Mouse (Mus musculus): ENCODE results near the gene Derl3.

Derl3 gene

DNA sequence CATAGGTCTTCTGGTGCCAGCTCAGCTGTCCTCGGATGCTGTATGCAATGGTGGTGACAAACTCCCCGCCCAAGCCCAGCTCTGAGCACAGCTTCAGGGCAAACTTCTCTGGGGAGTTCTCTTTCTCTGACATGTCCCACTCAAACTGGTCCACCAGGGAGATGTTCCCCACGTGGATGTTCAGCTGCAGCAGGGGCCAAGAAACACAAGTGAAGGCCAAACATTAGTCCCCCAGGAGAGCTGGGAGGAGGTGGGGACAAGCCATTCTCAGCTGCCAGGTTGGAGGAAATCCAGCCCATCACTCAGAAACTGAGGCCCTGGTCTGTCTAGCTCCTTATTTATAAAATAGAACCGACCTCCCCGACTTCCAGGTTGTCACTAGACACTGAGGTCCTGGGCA lies 11.2 kb downstream of the Derl3 start:
- in situ Hi-C loops (cut with MboI, MseI) = no loop called here

DNA sequence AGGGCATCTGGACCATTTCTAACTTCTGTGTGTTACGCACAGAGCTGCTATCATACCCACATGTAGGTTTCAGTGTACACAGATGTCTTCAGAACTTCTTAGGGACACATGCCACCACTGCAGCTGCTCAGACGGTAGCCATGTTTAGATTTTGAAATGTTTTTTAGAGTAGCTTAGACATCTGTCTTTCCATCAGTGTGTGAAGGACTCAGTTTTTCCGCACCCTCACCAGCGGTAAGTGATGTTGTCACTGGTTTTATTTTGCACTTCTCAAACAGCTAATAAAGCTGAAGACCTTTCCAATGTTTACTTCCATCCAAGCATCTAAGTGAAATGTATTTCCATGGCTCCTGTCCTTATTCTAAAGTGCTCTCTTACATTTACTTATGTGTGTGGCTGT lies 13.7 kb downstream of the Derl3 start:
- in situ Hi-C loops (cut with MboI, MseI) = no loop called here

DNA sequence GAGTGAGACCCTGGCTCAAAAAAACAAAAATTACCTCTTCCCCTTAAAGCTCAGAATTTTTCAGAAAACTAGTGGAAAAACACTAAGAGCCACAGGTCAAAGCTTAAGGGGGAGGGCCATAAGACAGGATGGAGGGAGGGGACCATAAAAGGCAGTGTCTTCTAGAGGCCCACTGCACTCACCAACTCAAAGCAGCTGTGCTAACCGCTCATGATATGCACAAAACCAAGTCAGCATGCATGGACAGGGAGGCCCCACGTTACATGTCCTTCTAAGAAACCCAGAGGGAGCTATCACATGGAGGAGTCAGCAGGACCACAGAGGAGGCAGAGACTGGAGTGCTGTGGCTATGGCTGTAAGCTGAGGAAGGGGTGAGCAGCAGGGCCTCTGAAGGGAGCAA lies 17.5 kb downstream of the Derl3 start:
- in situ Hi-C loops (cut with MboI, MseI) = no loop called here

DNA sequence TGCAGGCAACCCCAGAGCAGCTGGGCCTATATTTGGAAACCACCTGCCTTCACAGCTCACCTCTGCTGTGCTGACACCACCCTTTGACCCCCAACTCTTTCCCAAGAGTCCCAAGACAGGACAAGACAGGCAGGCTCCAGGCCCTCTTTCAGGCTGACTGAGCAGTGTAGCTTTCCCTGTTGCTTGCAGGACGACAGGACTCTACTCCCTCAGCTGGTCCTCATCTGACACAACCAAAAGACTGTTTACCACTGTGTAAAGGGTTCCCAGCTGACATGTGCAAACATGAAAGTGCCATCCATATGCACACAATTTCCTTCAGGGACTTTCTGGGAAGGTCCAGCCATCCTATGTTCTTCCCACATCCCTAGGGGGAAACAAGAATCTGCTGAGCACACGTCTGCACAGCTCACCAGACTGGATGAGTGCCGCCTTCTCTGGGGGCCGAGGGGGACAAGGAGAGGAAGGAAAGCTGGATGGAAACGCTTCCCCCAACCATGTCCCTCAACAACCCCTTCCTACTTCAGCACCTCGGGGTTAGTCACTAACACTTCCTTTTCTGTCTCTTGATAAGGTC lies 19.9 kb downstream of the Derl3 start:
- in situ Hi-C loops (cut with MboI, MseI) = no loop called here

DNA sequence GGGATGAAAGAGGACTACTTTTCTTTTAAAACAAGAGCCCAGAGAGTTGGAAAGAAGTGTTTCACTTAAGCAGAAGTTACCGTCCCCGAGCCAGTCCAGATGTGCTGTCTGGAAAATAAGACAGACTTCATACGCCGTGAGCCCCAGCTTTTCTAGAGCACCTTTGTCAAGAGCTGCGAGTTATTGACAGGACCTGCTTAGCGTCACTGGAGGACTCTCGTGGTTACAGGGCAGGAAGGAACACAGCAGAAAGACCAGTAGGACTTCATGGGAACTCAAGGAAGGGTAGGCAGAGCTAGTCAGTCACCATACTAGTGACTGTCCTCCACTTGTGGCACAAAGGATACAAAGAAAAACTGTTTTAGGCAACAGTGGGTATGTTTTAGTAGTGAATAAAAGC lies 22.3 kb downstream of the Derl3 start:
- in situ Hi-C loops (cut with MboI, MseI) = no loop called here

DNA sequence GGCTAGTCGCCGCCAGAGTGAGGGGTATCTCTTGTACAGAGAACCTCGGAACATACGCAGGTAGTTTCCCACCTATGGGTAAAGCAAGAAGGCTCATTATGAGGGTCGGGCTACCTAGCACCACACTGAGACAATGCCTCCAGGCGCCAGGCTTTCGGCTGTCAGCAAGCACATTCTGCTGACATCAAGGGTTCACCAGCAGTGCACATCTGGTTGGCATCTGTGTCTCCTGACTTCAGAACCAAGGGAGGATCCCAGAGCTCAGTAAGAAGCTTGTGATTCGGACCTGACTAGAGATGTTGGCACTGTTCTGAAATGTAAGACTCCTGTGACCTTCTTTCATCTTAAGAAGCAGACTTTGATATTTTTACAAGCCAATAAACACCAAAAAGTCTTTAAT lies 23.6 kb downstream of the Derl3 start:
- in situ Hi-C loops (cut with MboI, MseI) = no loop called here

DNA sequence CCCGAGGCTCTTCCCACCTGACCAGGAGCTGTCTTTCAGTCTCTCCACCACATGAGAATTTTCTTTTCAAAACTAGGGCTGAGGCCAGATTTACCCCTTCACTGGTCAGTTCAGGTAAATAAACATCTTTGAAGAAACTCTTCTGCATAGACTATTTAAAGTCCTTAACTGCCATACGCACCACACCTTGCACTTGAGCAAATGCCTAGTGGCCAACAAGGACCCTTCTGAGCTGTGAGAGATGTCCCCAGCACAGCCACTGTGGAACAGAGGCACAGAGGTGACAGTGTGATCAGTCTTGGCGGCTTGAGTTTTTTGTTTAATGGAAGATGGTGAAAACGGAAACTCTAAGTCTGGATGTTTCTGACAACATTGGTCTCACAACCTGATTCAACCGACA lies 25.8 kb downstream of the Derl3 start:
- in situ Hi-C loops (cut with MboI, MseI) = no loop called here

DNA sequence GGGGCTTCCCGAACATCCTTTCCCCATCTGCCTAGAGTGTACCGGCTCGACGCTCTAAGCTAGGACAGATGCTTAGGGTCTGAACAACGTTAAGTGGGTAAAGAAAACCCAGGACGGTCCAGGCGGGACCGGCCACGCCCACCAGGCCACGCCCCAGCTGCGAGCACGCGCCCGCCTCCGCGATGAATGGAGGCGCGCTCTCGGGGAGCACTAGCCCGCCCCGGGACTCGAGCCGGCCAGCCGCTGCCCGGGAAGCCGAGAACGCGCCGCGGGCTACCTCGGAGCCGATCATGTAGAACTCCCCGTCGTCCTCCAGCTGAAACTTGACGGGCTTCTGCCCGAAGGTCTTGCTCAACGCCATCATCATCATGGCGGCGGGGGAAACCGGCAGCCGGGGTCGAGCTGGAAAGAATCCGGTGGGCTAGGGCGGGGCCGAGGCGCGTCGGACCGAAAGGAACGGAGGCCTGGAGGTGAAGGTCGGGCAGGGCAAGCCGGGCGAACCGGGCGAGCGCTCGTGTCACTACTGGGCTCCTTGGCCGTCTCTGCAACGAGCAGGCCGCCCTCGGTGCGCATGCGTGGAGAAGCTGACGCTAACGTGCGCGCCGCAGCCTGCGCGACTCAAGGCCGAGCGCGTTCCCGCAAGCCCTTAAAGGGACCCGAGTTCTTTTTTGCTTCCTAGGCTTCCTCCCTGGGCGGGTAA lies 28.0 kb downstream of the Derl3 start, which contains the start of gene Smarcb1:
Smarcb1 (minus strand) TSS at position 592 of the 700 bp plus-strand sequence.
- in situ Hi-C loops (cut with MboI, MseI) = no loop called here

DNA sequence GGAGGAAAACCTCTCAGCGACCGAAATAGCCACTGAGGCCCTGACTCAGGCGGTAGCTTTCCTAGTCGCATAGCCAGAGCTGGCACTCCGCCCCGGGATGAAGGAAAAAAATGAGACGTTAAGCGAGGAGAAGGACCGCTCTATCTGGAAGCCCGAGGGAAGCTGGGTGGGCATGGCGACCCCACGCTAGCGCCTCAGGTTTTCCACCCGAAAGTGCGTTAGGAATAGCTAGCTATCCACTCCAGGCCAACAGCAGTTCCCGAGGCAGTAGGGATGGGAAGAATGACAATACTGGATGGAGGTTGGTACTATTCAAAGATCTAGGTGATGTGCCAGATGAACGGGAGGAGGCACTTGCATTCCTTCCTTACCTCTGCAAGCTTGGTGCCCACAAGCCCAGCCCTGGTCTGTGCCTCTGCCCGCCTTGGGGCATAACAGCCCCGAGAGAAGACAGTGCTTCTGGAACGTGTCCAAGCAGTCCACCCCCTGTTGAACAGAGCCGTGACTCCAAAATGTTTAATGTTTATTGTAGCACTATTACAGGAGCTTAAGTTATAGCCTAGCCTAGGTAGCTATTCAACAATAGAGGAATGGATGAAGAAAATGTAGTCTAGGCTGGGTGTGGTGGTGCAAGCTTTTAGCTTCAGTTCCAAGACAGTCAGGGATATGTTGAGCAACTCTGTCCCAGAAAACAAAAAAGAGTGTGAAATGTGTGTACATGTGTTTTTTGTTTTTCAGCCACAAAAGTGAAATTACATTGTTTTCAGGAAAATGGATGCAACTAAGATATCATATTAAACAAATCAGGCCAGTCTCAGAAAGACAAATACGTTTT lies 28.7 kb downstream of the Derl3 start:
- in situ Hi-C loops (cut with MboI, MseI) = no loop called here

DNA sequence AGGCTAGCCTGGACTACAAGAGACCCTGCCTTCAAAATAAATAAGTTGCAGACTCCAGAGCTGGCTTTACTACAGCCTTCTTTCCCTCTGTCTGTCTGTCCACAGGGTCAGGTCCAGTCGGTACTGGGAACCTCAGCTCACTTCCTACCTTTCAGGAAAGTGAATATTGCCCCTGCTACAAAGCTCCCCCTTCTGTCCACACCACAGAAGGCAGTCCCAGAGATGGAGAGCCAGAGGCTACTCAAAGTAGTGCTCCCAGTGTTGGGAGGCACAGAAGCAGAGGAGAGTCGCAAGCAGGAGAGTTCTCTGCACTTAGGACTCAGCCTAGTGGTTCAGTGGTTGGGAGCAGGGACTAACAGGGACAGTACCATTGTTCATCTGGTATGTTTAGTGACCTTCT lies 31.1 kb downstream of the Derl3 start:
- in situ Hi-C loops (cut with MboI, MseI) = no loop called here

DNA sequence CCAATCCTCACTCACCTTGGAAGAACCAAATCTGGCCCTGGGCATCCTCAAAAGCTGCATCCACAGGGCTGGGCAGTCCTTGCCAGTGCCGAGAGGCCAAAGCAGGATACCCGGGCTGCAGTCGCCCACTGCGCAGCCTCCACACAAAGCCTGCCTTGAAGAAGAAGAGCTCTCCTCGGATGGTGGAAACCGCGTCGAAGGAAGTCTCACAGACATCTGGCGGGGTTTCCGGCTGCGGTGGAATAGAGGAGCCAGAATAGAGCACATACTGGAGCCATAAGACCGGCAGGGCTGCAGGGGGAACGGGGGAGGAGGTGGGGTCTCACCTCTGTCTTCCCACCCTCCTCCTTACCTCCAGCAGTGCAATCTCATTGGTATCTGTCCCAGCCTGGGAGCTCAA lies 33.2 kb downstream of the Derl3 start:
- in situ Hi-C loops (cut with MboI, MseI) = no loop called here

DNA sequence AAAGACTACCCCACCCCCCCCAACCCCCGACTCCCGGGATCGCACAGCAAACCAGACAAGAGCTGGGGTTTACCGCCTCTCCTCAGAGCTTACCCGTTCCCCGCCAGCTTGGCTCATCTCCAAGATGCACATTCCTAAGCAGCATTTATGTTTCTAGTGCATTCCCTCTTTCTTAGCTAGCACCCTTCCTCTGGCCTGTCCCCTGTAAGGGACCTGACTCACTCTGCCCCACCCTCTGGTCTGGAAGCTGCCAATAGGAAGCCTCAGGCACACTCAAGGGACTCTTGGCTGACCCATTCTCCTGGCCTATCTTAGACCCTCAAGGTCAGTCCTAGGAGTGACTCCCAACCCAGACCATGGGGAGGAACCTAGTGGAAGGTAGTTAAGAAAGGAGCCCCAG lies 37.1 kb downstream of the Derl3 start:
- in situ Hi-C loops (cut with MboI, MseI) = no loop called here

DNA sequence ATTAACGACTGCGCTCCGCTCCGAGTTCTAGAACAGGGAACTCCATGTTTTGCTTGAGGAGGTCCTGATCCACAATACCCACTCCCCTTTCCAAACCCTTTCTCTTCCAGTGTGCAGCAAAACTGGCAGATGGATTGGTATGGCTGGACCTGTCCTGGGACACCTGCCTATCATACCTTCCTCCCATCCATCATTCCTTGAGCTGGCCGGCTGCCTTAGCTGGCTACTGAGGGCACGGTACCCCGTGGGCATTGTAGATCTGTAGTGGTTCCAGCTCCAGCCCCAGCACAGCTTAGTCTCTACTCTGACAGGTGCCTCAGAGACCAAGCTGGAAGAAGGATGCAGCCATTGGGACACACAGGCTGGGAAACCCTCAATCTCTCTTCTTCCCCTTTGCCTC lies 38.1 kb downstream of the Derl3 start:
- in situ Hi-C loops (cut with MboI, MseI) = no loop called here

DNA sequence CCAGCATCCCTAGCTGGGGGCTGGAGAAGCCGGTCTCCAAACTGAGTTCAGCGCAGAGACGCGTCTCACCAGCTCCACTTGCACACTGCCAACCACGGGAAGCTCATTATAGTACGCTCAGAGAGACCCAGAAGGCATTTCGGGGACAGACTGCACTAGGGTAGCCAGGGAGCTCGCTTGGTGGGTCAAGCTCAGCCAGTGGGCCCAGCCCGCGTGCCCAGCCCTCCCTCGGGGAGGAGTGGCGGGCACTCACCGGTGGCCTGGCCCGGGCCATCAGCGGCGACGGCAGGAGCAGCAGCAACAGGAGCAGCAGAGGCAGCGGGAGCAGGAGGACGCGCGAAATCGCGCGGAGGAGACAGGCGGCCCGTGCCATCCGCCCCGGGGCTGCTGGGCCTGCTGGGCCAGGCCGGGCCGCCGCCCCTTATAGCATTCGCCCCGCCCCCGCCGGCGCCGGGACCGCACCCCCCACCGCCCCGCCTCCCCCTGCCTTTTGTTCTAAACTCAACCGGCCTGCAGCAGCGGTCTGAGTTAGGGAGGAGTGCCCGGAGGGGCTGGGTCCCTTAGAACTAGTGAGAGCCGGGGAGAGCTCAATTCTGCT lies 39.0 kb downstream of the Derl3 start:
- in situ Hi-C loops (cut with MboI, MseI) = no loop called here

DNA sequence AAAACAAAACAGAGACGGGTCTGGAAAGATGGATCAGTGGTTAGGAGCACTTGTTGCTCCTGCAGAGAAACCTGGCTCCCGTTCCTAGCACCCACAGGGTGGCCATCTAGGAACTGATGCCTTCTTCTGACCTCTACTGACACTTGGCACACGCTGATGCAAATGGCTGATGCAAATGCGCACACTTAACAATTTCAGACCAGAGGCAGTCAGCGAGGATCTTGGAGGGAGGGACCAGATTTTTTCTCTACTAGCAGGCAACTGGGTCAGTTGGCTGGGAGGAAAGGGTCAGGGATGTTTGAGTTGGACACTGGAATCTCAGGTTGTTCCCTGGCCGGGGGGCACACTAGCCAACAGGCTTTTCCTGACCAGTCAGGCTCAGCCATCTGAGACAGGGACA lies 39.7 kb downstream of the Derl3 start, which contains the start of gene Chchd10:
Chchd10 (plus strand) TSS at position 240 of the 400 bp plus-strand sequence.
- in situ Hi-C loops (cut with MboI, MseI) = no loop called here

DNA sequence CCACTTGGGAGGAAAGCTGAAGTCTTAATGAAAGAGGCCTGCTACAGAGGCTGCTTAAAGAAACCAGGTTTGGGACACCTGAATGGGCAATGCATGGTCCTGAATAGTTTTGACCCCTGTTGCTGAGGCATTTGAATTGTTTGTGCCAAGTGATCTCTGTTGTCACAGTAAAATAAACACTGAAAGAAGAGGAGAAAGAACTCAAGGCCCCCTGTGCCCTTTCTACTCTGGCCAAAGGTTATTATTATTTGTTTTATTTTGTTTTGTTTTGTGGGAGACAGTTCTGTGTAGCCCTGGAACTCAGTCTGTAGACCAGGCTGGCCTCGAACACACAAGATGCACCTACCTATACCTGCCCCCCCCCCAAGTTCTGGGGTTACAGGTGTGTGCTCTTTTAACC lies 41.8 kb downstream of the Derl3 start:
- in situ Hi-C loops (cut with MboI, MseI) = loop anchor here (5.0 kb wide), 1 partner anchor 728 kb away; no protein-coding TSS in a partner anchor

DNA sequence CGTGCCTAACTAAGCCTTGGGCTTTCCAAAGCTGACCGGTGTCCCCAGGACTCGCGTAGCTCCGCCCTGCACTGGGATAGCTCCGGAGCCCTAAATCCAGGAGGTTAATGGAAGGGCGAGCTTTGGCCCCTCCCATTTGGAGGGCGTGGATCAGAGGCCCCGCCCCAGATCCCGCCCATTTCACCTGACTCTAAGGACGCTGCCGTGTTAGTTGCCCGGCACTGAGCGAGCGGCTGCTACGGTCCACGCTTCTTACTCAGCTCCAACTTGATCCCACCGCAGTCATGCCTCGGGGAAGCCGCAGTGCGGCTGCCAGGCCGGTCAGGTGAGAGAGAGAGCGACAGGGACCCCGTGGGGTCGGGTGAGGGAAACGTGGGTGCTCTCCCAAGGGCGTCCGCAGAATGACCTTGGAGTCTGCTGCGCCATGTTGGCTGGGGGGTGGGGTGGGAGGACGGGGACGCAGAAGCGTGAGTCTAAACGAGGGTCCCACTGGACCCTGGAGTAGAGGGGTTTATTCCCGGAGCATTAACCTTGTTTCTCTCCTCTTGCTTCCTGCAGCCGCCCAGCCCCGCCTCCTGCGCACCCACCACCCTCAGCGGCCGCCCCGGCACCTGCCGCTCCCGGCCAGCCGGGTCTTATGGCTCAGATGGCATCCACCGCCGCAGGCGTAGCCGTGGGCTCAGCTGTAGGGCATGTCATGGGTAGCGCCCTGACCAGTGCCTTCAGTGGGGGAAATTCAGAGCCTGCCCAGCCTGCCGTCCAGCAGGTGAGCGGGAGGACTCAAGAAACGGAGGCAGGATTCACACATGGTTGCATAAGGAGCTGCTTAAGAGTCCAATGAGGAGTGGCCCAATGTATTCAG lies 42.7 kb downstream of the Derl3 start, which contains the start of gene Mmp11:
Mmp11 (minus strand) TSS at position 817 of the 862 bp plus-strand sequence.
- in situ Hi-C loops (cut with MboI, MseI) = loop anchor here (5.0 kb wide), 1 partner anchor 729 kb away; no protein-coding TSS in a partner anchor

DNA sequence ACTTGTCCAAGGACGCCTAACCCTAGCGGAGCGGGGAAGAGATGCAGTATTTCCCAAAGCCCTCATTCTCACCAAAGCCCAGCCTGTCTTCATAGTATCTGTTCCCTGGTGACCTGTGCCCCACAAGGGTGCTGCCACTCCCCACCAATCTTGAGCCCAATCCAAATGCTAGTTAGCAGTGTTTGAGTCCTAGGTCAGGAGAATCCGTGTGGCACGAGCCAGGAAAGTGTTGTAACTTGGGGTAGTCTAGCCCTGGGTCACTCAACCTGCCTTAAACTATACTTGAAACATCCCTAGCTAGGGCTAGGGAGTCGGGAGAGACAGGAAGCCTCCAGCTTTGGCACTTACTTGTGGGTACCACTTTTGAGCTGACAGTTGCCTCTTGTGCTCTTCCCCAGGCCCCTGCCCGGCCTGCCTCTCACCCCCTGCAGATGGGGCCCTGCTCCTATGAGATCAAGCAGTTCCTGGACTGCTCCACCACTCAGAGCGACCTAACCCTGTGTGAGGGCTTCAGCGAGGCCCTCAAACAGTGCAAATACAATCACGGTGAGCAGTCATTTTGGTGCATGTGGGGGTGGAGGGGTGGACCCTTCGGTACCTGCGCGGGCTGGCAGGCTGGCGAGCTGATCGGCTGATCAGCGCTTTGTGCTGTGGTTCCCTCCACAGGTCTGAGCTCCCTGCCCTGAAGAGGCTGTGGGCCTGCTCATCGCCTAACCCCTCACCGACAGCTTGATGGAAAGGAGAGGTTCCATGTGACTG lies 43.9 kb downstream of the Derl3 start:
- in situ Hi-C loops (cut with MboI, MseI) = loop anchor here (5.0 kb wide), 1 partner anchor 730 kb away; no protein-coding TSS in a partner anchor

DNA sequence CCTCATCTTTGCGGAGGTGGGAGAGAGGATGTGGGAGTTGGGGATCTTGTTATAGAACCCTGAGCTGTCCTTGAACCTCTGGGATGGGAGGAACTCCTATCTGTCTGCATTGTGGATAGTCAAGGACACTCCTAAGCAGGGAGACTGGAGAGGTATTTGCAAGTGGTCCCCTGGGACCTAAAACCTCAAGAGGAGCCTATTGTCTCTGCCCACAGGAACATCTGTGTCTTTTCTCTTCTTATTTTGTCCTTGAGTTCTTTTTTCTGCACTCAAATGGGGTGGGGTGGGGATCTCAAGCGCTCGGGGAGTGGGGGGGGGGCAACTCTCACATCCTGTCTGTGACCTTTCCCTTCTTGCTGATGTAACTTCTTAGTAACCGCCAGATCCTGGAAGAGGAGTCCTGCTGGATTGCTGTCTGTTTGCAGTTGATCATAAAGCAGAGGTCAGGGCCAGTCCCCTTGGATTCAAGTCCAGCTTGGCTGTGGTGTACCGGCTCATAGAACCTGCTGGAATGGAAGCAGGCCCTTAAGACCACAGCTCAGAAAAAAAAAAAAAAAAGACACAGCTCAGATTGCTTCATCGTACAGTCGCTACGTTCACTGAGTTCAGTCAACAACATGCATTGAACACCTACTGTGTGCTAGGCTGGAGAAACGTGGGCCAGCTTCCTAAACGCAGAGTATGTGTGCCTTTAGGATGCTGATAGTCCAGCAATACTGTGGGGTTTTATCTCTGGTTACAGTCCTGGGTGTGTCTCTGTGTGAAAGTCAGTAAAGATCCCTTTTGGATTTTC lies 44.8 kb downstream of the Derl3 start:
- in situ Hi-C loops (cut with MboI, MseI) = loop anchor here (5.0 kb wide), 1 partner anchor 731 kb away; no protein-coding TSS in a partner anchor

All from T-helper 2 cell (primary cell).